Mouse (Mus musculus): ENCODE data around the gene Htr6.
A peak's percentile ranks its signal among the peaks of the same experiment; 100 is the strongest.

Htr6 gene

DNA sequence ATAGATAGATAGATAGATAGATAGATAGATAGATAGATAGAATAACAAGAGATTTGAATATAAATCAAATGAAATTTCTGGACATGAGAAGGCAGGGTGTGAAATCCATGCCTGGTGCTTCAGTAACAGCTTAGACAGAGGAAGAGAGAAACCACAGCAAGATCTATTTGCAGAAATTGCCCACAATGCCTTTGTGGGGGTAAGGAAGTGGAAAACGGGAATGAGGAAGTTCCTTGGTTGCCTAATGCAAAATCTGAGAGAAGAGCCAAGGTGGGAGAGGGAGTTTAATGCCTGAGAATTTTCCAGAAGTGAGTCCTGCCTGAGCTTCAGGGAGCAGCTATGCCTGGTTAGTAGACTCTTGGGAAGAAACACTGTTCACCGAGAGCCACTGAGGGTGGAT is 31.8 kb downstream of the Htr6 start:
- DNase-seq = no peak

DNA sequence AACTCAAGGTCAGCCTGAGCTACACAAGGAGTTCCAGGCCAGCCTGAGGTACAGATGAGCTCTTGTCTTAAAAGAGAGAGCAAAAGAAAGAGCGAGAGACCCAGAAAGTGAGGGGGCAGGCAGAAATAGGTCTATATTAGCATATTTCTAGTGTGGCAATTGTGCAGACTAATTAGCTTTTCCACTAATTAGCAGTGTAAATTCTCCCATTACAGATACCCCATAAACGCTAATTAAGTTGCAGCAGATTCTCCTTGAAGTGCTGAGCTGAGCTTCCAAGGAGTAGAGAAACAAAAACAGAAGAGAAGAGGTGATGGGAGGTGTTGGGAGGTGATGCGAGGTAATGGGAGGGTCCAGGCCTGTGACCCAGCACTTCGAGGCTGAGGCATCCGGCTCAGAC is 32.8 kb downstream of the Htr6 start:
- DNase-seq = no peak

DNA sequence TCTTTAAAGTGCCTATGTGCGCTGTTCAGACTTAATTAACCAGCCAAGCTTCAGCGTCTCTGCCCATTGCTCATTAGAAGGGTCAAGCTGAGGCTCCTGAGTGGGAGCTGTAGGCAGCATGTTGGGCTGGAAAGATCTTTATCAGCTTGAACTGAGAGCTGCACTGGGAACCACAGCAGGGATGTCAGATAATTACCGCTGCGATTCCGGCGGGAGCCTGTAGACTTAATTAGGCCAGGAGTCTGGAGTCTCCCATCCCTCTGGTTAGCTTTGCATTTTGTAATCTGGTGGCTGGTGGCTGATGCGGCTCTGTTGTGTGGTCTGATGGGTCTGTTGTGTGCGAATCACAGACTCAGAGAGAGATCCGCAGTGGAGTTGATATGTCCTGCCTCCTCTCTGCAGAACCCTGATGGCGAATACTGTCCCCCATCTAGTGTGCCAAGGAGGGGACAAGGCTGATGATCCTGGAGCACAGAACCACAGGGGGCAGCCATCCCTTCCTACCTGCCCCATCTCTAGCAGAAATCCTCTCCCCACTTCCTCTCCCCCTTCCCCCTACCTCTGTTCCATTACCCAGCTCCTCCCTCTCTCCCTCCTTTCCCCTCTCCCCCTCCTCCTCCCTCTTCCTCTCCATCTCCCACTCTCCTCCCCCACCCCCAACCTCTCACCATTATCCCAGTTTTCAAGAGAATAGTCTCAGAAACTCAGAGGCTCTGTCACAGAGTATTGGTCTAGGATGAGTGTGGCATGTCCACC is 35.1 kb downstream of the Htr6 start:
- DNase-seq = no peak

DNA sequence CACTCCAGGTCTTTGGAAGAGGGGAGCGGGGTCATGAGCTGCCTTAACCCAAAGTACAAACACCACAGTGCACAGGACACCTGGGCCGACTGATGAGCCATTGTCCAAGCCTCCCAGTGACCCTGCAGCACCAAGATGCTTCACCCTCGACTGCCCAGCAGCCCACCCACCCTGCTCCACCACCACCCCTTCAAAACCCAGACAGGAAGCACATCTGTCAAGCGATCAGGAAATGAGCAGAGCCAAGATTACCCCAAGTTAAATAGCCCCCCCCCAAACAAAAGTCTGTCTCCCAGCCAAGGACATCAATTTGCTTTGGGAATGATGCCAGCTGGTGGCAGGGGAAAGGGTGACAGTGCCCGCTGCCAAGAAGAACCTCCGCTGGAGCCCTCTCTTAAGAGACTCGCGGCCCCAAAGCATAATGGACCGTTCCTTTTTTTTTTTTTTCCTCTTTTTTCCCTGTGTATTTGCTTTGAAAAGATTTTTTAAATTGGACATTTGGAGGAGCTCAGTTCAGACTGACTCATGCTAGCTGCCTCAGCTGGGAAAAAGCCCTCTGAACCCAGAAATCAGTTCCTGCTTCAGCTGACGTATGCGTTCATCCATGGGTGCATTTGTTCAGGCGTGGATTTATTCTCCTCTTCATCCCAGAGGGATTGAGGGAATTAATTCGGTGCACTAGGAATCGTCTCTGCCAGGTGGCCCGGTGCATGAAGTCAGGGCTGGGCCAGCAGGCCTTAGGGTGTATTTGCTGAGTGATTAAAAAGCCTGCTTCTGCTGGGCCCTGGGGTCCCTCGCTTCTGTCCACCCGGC is 37.4 kb downstream of the Htr6 start:
- DNase-seq = peak; percentile 39 to 41

DNA sequence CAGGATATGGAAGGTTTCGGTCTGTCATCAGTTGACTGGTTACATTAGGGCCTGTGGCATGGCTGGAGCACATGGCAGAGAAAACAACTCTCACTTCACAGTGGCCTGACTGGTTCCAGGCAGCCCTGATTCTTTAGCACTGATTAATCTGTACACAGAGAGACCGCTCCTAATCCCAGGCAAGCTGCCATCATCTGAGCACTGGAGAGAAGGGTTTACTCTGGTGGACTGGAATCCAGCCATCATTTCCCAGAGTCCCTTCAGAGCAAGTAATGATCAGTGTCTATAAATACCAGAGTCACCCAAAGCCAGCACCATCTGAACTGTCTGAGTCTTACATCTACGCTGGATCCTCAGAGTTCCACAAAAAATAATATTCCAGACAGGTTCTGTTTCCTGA is 39.6 kb downstream of the Htr6 start:
- no peak for DNase-seq

DNA sequence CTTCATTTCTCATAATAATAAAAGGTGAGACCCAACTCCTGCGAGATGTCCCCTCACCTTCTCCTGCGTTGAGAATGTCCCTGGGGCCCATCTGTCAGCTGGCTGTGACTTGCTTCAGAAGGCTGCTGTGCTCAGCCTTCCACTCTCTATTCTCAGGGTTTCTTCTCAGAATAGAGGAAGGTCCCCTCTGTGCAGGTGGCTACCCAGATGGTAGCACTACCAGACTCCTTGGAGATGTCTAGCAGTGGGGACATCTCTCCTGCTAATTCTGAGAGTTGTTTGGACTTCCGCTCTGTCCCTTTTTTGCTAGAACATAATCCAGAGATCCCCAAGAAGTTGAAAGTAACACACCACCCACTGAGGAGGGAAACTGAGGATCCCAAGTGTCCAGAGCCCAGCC is 40.4 kb downstream of the Htr6 start:
- DNase-seq = no peak

DNA sequence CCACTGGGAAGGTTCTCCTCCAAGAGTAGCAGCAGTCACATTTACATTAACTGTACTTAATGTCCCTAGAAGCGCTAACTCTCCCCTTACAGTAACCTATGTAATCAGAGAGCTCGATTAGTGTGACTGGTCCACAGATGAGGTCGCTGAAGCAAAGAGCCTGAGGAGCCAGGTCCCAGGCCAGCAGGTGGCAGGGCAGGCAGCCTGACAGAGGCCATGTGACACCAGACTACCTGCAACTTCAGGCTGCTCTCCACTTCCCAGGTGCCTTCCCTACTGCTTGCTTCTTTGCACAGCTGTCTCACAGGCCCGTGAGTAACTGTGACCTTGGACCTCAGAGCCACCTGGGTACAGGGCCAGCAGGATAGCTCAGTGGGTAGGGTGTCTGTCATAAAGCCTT is 40.8 kb downstream of the Htr6 start:
- DNase-seq = peak in 1 of 2 experiments; percentile 35

DNA sequence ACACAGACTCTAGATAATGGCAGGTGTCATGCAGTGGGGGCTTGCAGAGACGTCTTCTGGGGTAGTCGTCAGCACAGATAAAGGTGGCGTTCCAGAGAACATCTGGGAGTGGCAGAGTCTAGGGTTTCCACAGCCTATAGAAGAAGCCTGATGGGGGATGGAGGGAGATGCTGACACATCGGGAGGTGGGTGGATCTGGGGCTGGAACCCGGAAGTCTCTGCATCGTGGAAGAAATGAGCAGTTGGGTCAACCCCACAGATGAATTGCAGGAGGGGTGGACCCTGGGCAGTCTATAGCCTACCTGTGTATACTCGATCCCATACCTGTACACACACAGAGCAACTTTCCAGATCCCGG is 41.4 kb downstream of the Htr6 start:
- DNase-seq = no peak

DNA sequence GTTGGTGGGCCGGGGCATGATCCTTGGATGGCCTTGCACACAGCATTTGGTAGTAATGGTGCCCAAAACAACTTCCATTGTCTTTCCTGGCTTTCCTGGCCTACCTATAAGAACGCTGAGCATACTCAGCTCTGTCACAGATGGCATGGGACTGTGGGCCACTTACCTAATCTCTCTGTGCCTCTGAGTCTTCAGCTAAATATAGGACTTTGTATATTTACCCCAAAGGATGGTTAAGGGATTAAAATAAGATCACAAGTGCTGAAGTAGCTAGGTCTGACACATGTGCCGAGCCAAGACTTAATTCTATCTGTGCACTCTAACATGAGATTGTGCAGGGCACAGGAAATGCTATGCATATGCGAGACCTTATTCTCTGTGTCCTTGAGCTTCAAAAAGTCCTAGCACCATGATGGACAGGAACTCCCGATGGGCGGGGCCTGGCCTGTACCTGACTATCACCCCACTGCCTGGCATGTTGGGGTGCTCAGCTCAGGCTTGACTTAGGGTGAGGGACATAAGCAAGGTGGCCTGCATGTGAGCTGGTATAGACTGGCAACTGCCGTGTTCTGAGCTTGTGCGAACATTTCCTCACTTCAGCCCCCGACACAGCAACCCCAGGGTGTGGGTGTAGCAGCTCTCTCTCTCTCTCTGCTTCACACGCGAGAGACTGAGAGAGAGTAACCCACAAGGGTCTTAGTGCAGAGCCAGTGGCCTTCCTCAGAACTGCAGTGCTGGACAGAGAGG is 41.9 kb downstream of the Htr6 start:
- no peak for DNase-seq

DNA sequence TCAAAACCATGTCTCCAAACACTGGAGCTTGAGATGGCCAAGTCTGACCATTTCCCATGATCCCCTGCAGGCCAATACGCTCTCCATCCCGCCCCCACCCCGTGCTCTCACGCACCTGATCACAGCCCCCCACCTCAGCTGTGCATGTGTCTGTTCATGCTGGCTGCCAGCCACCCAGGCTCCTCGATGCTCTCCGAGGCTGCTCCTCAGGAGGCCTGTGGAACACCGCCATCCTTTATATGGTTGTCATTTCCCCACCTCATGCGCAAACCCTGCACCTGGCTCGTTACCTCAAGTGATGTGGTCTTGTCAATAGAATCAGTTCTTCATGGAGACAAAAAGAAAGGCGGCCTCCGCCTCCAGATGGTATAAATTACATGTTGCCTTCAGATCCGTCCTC is 42.8 kb downstream of the Htr6 start:
- no peak for DNase-seq

DNA sequence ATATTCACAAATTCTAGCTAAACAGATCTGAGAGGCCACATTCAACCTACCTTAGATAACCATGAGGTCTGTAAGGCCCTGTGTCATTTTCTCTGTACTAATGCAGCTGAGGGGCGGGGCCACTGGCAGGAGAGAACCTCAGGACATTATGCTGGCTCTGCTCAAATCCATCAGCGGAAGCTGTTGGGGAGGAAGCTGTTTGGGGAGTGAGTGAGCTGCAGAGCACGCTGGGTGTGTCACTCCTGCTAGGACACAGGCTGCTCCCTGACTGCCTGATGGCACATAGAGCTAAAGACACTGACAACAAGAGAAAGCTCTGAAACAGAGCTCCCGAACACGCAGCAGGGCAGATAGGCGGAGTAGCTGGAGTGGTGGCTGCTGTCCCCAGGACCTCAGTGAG is 44.7 kb downstream of the Htr6 start:
- DNase-seq = no peak

DNA sequence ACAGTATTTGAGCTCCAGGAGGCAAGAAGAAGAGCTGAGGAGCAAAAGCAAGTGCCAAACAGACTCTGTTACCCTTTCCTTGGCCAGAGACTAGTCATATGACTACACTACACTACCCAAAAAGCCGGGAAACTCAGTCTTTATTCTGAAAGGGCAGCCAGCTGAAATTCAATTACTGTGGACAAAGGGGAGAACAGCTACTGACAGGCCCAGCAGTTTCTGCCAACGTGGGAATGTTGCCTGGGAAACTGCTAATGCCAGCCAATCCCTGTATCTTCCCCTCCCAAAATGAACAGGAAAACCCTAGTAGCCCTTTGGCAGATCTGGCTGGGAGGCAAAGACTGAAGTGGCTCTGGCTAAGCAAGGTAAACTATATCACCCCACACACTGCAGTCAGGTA is 51.0 kb downstream of the Htr6 start:
- no peak for DNase-seq

DNA sequence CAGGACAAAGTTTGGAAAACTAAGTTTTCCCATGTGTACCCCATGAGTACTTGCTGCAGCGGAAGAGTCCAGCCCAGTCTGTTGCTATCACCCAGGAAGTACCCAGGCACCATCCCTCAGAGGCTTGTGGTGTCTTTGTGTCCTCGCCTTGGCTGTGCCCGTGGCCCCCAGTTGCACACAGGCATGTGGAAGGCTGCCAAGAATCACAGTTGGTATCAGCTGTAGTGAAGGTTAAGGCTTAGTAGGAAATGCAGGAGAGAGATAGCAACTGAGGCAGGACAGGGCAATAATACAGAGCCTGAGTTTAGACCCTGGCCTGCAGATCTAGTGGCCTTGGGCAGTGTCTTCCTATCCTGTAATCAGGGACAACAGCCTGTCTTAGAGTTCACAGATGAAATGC is 55.0 kb downstream of the Htr6 start:
- no peak for DNase-seq

DNA sequence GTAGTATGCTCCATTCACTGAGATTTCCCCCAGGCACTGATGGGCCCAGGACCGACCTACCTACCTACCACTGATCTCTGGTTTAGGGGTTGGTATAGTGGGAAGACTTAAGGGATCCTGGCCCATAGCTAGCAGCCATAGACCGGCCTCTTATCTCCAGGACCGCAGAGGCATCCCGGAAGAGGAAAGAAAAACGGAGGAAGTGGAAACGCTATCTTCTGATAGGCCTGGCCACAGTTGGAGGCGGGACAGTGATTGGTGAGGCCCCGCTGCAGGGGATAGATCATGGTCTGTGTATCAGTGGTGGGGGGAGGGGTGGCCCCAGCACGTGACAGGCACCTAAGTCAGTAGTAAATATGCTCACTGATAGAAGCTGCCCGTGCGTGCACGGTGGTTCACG is 56.0 kb downstream of the Htr6 start:
- no peak for DNase-seq

DNA sequence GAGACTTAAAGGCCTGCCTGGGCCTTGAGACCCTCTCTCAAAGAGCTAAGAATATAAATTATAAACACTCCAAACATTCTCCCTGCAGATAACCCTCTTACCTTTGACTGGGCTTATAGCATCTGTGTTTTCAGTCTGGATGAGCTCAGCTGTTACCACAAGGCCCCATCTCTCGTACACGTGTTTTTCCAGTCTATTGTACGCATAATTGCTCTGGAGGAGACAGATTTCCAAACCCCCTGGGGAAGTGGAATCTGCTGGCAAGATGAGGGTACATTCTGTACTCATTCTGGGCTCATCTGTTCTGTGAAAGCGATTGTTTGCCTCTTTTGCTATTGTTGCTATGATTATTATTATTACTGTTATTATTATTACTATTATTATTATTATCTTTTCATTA is 56.4 kb downstream of the Htr6 start:
- no peak for DNase-seq

DNA sequence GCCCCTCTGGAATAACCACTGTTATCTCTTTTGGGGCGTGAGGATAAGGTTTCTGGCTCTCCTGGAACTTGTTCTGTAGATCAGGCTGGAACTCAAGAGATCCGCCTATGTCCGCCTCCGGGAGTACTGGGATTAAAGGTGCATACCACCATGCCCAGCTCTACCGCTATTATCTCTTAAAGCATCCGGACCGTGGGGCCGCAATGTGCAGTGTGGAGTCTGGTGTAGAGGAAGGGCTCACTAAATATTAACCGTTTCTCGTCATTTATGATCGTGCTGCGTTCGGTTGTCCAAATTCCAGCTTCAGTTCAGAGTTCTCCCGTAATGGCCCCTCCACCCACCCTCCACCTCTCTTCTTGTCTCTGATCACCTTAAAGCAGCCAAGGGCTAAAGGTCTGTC is 57.0 kb downstream of the Htr6 start:
- DNase-seq = peak in 1 of 2 experiments; percentile 21

DNA sequence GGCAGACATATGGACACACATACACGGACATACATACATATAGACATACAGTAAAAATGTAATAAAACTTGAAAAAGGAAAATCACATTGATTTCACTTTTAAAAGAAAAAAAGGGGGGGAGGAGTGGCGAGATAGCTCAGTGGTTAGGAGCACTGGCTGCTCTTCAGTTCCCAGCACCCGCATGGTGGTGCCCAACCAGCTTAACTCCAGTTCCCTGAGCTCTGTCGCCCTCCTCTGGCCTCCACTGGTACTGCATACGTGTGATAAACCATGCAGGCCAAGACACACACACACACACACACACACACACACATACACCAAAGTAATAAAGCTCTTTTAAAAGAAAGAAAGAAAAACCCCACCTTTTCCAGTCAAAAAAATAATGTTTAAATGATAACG is 60.6 kb downstream of the Htr6 start:
- peak in 1 of 2 experiments; percentile 33 for DNase-seq

DNA sequence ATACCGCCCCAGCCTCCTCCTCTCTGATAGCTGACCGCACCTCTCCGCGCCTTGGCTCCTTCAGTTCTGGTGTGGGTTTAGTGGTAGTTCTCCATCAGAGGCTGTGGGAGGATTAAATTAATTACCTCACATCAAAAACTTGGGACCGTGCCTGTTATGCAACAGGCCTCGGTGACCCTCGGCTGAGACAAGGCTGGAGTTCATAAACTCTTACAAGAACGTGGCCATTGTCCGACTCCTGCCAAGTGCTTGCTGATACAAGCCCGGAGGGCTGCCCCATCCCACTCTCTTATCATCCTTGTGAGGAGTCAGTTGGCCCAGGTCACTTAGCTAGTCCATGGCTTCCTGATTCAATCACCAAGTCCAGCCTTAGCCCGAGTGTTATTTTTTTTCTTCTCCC is 62.1 kb downstream of the Htr6 start:
- peak in 1 of 2 experiments; percentile 16 for DNase-seq

DNA sequence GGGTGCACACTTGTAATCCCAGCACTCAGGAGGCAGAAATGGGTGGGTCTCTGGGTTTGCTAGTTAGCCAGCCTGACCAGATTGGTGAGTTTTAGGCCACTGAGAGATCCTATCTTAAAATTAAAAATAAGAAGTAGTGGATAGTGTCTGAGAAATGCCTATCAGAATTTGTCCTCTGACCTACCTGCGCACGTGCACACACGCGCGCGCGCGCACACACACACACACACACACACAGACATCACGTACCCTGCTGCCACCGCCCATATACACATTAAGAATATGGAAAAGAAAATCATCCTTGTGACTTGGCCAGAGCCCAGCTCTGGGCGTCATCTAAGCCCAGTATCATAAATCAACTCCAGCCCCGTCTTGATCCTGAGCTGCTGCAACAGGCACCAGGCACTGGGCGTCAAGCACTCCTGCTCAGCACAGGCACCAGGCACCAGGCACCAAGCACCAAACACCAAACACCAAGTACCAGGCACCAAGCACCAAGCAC is 64.1 kb downstream of the Htr6 start:
- no peak for DNase-seq

Data from kidney, postnatal 36 days (tissue).